Mouse (Mus musculus) hindbrain, embryonic 12.5 days (tissue): ENCODE measurements at regions not wholly inside any gene's neighbourhood (a gene's known extent, or its start where the extent isn't known, plus 50 kb on each side); places are given as distances from the start of the nearest gene placed in this dataset.

ENCODE experiments used
- ATAC-seq: fragments of 200-750 bp; cut with Nextera tagmentation; 2 replicates; pipeline ENCODE4 v1.8.0; 2017; ENCODE audit warnings: moderate TSS enrichment; ENCODE audit not compliant: low FRiP score
- H3K27ac ChIP-seq: fragments of 300-500 bp; sonication (generic); 2 replicates; pipeline ENCODE4 v1.5.1; 2016; ENCODE audit warnings: mild to moderate bottlenecking
- H3K27me3 ChIP-seq: fragments of 300-500 bp; sonication (generic); 2 replicates; pipeline ENCODE4 v1.6.1; 2016; ENCODE audit warnings: mild to moderate bottlenecking
- H3K36me3 ChIP-seq: fragments of 300-500 bp; sonication (generic); 2 replicates; pipeline ENCODE4 v1.6.1; 2016; ENCODE audit warnings: mild to moderate bottlenecking
- H3K4me1 ChIP-seq: fragments of 300-500 bp; sonication (generic); 2 replicates; pipeline ENCODE4 v1.6.1; 2016
- H3K4me2 ChIP-seq: fragments of 300-500 bp; sonication (generic); replicated peaks from 2 replicates; pipeline ENCODE4 v1.6.1; 2016; ENCODE audit warnings: mild to moderate bottlenecking
- H3K4me3 ChIP-seq: fragments of 300-500 bp; sonication (generic); 2 replicates; pipeline ENCODE4 v1.5.1; 2016; ENCODE audit warnings: mild to moderate bottlenecking
- H3K9ac ChIP-seq: fragments of 300-500 bp; sonication (generic); 2 replicates; pipeline ENCODE4 v1.6.1; 2016; ENCODE audit warnings: mild to moderate bottlenecking, moderate library complexity
- H3K9me3 ChIP-seq: fragments of 300-500 bp; sonication (generic); replicated peaks from 2 replicates; pipeline ENCODE4 v1.6.1; 2016; ENCODE audit warnings: mild to moderate bottlenecking
- whole genome bisulfite sequencing: fragments of 180-500 bp; shearing (Covaris S2); methylation state at CpG from one replicate; pipeline ENCODE4 v1.1.7; 2016; 5-methylcytosine and 5-hydroxymethylcytosine counted together

DNA sequence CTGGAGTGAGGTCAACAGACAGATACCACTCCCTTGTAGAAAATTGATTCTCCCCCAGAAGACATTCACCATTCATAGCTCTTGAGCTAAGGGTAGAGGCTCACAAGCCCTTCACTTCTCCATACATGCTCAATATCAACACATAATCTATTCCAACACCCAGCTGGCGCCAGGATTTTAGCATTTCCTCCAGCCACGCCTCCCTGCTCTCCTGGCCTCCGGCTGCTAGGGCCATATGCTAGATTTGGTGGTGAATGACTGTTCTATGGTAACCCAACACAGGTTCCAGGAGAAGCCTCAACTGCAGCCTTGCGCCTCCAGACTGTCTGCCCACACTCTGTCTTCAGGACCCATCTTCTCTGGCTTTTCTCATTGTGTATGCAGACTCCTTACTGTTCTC lies 197.9 kb downstream of the Gm11011 start:
- 87% methylated on average over 4 of the region's 4 CpGs for WGBS
- H3K4me2 ChIP-seq = no peak overlapping the region
- peak overlapping the region; percentile 31; the same call in 1 of the 2 replicates for H3K27ac ChIP-seq
- H3K4me1 ChIP-seq = peaks cover 12% of the 10 kb centered on the region
- H3K9me3 ChIP-seq = no peaks in the 10 kb centered on the region
- H3K9ac ChIP-seq = no peak overlapping the region
- ATAC-seq = no peak; the same call in 1 of the 2 replicates
- H3K36me3 ChIP-seq = no peaks in the 10 kb centered on the region
- H3K4me3 ChIP-seq = no peak overlapping the region
- H3K27me3 ChIP-seq = no peaks in the 10 kb centered on the region

DNA sequence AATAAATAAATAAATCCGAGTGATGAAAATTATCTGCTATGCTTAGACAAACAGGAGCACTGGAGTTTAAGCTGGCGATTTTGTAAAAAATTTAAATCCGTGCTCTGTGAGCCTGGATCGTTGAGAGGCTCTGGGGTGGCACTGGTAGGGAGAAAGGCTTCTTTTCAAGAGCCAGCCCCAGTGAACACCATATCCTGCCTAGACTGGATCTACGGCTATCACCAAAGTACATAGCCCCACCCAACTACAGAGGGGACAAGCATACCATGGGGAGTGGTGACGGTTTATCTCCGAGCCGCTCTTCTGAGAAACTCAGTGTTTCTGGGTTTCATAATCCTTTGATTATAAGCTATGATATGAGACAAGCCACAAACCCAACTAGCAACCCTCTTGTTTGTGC lies 199.0 kb downstream of the Gm11011 start:
- no peaks in the 10 kb centered on the region for H3K27me3 ChIP-seq
- no peak overlapping the region for H3K27ac ChIP-seq
- H3K4me3 ChIP-seq = no peak overlapping the region
- WGBS = 84% methylated on average over 8 of the region's 8 CpGs
- H3K4me2 ChIP-seq = no peak overlapping the region
- no peak for ATAC-seq
- no peaks in the 10 kb centered on the region for H3K36me3 ChIP-seq
- no peak overlapping the region for H3K9ac ChIP-seq
- peaks cover 12% of the 10 kb centered on the region for H3K4me1 ChIP-seq
- no peaks in the 10 kb centered on the region for H3K9me3 ChIP-seq

DNA sequence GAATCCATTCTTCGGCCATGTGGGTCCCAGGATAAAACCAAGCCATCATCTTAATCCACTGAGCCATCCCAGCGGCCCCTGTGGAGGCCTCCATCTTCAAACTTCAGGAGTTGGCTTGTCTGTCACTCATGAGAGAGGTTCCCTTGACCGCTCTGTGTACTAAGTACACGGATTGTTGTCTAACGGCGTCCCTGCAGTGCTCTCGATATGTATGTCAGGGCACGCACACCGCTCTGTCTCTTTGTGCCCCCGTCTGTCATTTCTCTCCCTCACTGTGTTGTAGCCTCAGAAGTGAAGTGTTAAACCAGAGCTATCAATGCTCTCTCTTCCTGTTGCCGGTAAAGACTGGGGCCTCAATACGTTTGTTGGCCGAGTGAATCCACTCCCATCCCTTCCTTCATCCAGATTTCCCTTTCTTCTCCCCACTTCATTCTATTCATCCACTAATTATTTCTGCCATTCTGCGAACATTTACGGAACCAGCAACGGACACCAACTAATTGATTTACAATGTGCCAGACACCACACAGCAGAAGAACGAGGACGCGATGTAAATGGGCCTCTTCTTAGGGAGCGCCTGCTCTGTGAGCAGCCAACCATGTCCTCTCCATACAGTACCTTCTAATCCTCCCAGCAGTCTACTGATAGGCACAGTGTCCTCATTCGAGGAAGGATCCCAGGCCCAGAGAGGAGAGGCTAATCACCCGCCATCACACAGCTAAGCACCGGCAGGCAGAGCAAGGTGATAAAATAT lies 199.6 kb downstream of the Gm11011 start:
- ATAC-seq = peak; percentile 76
- no peak overlapping the region for H3K27ac ChIP-seq
- 58% methylated on average over 23 of the region's 23 CpGs for WGBS

DNA sequence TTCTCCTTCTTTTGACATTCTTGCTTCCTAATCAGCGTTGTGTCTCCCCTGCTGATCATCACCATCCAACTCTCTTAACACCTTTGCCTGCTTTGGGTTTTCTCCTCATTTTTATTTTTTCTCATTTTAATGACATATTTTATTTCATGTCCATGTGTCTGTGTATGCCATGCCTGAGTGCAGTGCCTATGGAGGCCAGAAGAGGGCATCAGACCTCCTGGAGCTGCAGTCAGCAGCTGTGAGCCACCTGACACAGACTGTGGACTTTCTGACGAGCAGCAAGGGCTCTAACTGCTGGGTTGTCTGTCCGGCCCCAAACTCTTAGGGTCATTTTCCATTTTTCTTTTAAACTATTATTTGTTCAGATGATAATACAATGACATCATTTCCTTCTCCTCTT lies 203.8 kb downstream of the Gm11011 start:
- Histone ChIP-seq H3K4me3 (no peak overlapping the region), H3K4me1 (peaks cover 6% of the 10 kb centered on the region), H3K36me3 (no peaks in the 10 kb centered on the region), H3K9ac (no peak overlapping the region), H3K9me3 (no peaks in the 10 kb centered on the region), H3K27ac (no peak overlapping the region), H3K27me3 (no peaks in the 10 kb centered on the region), H3K4me2 (no peak overlapping the region)
- WGBS = 90% methylated on average over 3 of the region's 3 CpGs
- no peak for ATAC-seq

More for the DNA sequence above, 199.6 kb downstream of the Gm11011 start:
- Histone ChIP-seq H3K4me3 (no peak overlapping the region), H3K4me1 (peaks cover 12% of the 10 kb centered on the region), H3K9me3 (no peaks in the 10 kb centered on the region), H3K9ac (no peak overlapping the region), H3K4me2 (no peak overlapping the region), H3K36me3 (no peaks in the 10 kb centered on the region), H3K27me3 (no peaks in the 10 kb centered on the region)

DNA sequence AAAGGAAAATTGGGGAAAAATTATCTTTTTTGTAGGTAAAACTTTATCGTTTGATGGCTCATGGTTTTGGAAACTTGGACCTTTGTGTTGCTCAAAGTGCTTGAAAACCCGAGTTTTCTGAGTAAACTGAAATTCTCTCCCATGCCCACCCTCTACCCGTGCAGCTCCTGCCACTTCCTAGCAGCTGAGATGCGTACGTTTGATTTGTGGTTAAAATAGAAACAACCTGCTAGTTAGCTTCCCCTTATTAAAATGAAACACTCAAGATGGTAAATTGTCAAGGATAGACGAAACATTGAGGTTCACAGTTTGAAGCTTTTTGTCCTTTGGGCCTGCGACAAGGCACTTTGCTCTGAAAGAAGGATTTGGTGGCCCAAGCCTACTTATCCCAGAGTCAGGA lies 214.5 kb downstream of the Gm11011 start:
- Histone ChIP-seq H3K9ac (no peak overlapping the region), H3K27ac (no peak overlapping the region), H3K4me3 (no peak overlapping the region), H3K27me3 (no peaks in the 10 kb centered on the region), H3K4me2 (no peak overlapping the region), H3K9me3 (no peaks in the 10 kb centered on the region), H3K36me3 (no peaks in the 10 kb centered on the region), H3K4me1 (no peaks in the 10 kb centered on the region)
- ATAC-seq = no peak
- WGBS = 87% methylated on average over 7 of the region's 7 CpGs

DNA sequence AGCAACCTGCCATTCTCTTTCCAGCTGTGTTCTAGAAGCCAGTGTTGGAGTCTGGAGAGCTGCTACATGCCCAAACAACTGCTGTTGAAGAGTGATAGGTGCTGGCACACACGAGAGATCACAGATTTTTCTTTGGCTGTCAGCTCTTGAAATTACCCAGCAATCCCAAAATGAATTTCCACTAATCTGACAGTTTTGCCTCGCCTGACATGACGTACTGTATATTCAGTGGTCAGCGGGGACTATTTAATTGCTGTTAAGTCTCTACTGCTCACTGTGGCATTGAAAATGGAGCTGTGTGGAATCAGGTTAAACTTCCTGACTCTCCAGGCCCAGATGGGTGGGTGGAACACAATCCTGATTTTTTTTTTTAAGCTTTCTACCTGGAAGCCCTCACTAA lies 222.5 kb downstream of the Gm11011 start:
- Histone ChIP-seq H3K9ac (no peak overlapping the region), H3K4me1 (peaks cover 13% of the 10 kb centered on the region; the same call in 1 of the 2 replicates), H3K27me3 (no peaks in the 10 kb centered on the region), H3K4me3 (no peak overlapping the region), H3K36me3 (no peaks in the 10 kb centered on the region), H3K4me2 (no peak overlapping the region), H3K9me3 (no peaks in the 10 kb centered on the region), H3K27ac (no peak overlapping the region)
- WGBS = 69% methylated on average over 4 of the region's 4 CpGs
- ATAC-seq = no peak

DNA sequence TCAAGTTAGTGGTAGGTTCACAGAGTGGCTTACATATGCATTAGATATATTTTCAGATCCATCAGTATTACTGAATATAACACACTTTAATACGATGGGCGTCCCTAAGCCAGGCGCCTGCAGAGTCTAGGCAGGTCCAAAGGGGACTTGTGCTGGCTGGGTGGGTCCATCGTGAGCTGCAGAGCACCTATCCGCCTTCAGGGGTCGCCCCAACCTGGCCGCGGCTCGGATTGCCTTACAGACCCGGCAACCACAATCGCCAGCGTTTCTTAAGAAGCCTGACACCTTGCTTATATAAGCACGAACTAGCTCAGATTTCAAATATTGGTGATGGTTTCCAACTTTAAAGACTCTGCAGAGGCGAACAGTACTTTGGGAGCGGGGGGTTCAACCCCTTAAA lies 227.3 kb downstream of the Gm11011 start:
- Histone ChIP-seq H3K27me3 (no peaks in the 10 kb centered on the region), H3K36me3 (no peaks in the 10 kb centered on the region), H3K4me1 (peaks cover 13% of the 10 kb centered on the region; the same call in 1 of the 2 replicates), H3K4me3 (no peak overlapping the region), H3K4me2 (peak overlapping the region; percentile 38), H3K27ac (no peak overlapping the region), H3K9ac (no peak overlapping the region), H3K9me3 (no peaks in the 10 kb centered on the region)
- WGBS = 19% methylated on average over 15 of the region's 15 CpGs
- no peak for ATAC-seq

DNA sequence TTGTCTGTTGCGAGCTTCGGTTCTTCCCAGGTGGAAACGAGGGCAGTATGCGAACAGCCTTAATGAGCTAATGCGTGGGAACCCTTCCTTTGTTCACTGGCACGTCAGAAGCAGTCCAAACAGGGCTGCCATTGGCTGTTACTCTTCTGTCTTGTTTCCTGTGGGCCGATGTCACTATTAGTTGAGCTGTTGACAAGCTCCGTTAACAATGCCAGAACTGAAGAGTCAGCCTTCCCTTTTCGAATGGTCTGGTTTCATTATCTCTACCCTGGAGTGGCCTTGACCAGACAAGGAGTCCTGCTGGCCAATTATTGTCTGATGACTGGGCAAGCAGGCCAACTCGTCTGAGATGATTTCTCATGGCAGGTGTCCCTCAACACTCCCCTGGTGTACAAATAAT lies 230.1 kb downstream of the Gm11011 start:
- no peak for ATAC-seq
- no peaks in the 10 kb centered on the region for H3K36me3 ChIP-seq
- no peak overlapping the region for H3K9ac ChIP-seq
- no peaks in the 10 kb centered on the region for H3K9me3 ChIP-seq
- WGBS = 59% methylated on average over 10 of the region's 10 CpGs
- no peak overlapping the region for H3K27ac ChIP-seq
- no peak overlapping the region for H3K4me2 ChIP-seq
- no peaks in the 10 kb centered on the region for H3K27me3 ChIP-seq
- peaks cover 12% of the 10 kb centered on the region; the same call in 1 of the 2 replicates for H3K4me1 ChIP-seq
- H3K4me3 ChIP-seq = no peak overlapping the region

DNA sequence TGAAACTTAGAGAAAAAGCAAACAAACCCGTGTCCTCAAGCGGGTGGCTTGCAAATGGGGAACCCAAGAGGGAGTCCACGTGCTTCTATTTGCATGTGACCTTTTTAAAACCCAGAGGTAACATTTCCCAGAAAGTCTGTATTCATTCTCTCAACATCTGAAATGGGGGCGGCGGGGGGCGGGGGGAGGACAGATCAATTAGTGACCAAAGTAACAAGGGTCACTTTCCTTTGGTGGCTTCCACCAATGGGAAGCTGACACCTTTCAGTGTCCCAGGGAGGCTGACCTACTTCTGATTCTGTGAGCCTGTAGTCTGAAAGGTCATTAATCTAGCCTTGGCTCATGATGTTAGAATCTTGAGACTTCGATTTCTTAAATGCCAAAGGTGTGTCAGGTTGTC lies 236.0 kb downstream of the Gm11011 start:
- no peak for ATAC-seq
- Histone ChIP-seq H3K9ac (no peak overlapping the region), H3K4me2 (no peak overlapping the region), H3K27me3 (no peaks in the 10 kb centered on the region), H3K36me3 (no peaks in the 10 kb centered on the region), H3K4me1 (no peaks in the 10 kb centered on the region), H3K4me3 (no peak overlapping the region), H3K27ac (no peak overlapping the region), H3K9me3 (no peaks in the 10 kb centered on the region)
- WGBS = 87% methylated on average over 7 of the region's 7 CpGs

DNA sequence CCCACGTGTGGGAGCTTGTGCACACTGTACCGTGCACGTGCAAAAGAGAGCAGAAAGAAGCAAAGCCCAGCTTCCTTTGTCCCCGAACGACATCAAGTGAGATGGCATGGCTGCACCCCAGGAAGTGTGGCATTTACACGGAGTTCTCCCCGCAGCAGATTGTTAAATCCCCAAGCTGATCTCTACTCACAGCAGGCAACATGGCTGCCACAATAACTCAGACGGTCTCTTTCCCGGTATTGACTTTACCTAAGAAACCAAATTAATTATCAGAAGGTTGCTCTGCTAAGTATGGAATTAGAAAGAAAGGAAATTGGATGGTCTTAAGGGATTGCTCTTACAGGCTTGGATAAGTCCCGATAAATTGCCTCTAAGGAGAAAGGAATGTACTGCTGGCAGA lies 241.4 kb downstream of the Gm11011 start:
- Histone ChIP-seq H3K36me3 (no peaks in the 10 kb centered on the region), H3K9ac (no peak overlapping the region), H3K4me3 (no peak overlapping the region), H3K27ac (0 out of 2 replicates have a peak overlapping the region, but pooled peaks have one; percentile 26), H3K4me1 (no peaks in the 10 kb centered on the region), H3K27me3 (no peaks in the 10 kb centered on the region), H3K4me2 (no peak overlapping the region), H3K9me3 (no peaks in the 10 kb centered on the region)
- ATAC-seq = no peak
- 52% methylated on average over 10 of the region's 10 CpGs for WGBS

DNA sequence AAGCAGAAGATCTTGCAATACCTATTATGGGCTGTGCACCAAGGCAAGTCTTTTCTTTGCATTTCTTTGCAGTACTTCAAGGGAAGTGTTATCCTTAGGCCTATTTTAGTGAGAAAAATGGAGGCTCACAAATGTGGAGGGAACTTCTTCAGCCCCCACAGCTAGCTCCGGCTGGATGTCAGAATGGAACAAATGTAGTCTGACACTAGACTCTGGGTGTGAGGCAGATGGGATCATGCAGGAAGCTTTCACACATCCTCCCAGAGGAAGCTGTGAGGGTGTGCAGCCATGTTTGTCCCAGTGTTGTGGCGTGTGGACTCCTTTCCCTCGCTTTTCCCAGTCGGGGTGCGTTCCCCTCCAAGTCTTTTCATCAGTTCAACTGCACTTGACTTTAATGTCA lies 268.0 kb downstream of the Gm11011 start:
- no peaks in the 10 kb centered on the region for H3K27me3 ChIP-seq
- H3K4me1 ChIP-seq = no peaks in the 10 kb centered on the region
- no peak overlapping the region for H3K9ac ChIP-seq
- no peaks in the 10 kb centered on the region for H3K9me3 ChIP-seq
- ATAC-seq = no peak
- WGBS = 81% methylated on average over 5 of the region's 5 CpGs
- no peaks in the 10 kb centered on the region for H3K36me3 ChIP-seq
- H3K27ac ChIP-seq = no peak overlapping the region
- H3K4me3 ChIP-seq = no peak overlapping the region
- H3K4me2 ChIP-seq = no peak overlapping the region

DNA sequence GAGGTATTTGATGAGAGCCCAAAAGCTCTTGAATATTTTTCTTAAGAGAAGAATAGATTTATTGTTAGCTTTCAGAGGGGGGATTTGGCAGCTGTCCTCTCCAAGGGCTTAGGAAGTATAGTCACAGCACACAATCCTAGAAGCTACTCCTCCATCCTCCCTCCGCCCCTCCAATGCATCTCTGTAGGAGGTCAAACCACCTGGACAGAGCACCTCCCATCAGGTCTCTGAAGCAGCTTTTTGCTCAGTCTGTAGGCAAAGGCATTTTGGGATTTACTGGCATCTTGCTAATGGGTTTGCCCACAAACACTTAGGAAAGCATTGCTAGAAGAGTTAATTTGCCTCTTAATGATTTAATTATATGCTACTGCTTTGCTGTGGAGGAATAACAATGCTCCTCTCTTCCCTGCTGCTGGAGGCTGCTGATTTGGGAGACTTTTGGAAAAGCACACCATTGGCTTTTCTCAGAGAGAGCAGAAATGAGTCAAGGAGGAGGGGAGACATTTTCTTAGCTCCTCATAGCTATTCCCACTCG lies 273.1 kb downstream of the Gm11011 start:
- no peaks in the 10 kb centered on the region for H3K9me3 ChIP-seq
- WGBS = 38% methylated on average over 2 of the region's 2 CpGs
- no peaks in the 10 kb centered on the region for H3K4me1 ChIP-seq
- no peak overlapping the region for H3K4me3 ChIP-seq
- no peak overlapping the region for H3K27ac ChIP-seq
- no peaks in the 10 kb centered on the region for H3K27me3 ChIP-seq
- no peak overlapping the region for H3K4me2 ChIP-seq
- no peak overlapping the region for H3K9ac ChIP-seq
- no peaks in the 10 kb centered on the region for H3K36me3 ChIP-seq
- ATAC-seq = no peak

DNA sequence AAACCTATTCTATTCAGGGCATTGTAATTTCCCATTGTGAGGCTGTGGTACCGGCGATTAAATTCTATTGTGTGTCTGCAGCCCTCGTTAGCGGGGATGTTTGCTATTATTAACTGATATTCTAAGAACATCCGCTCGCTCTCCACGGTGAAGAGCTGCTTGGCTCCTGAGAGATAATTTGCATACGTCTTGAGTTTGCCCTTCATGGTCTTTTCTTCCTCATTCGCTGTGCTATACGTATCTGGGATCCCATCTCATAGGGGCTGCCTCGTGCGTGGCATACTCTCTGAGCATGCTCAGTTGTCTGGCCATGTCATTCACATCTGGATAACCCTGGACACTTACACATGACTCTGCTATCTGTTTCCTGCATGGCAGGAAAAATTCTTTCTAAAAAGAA lies 275.7 kb downstream of the Gm11011 start:
- Histone ChIP-seq H3K9ac (no peak overlapping the region), H3K4me1 (no peaks in the 10 kb centered on the region), H3K9me3 (no peaks in the 10 kb centered on the region), H3K27ac (no peak overlapping the region), H3K4me2 (no peak overlapping the region), H3K36me3 (no peaks in the 10 kb centered on the region), H3K27me3 (no peaks in the 10 kb centered on the region), H3K4me3 (no peak overlapping the region)
- 50% methylated on average over 12 of the region's 12 CpGs for WGBS
- ATAC-seq = no peak
